Mouse (Mus musculus): ENCODE measurements around the gene Rps26.

DNA sequence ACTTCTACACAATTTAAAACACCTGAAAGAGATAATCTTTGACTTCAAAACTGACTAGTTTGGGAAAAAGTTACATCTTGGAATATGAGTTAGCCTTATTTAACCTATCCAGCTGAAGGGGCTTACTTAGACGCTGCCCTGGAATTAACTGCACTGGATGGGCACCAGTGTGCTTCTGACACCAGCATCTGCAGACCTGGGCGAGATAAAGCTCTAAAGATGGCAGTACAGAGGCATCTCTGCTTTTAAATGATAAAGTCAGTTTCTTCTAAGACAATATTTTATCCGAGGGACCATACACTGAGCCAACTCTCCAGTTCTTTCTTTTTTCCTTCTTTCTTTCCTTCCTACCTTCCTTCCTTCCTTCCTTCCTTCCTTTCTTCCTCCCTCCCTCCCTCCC lies 38.3 kb upstream of the Rps26 start:
- TF ChIP-seq TAL1 (conservative IDR thresholded peaks at IDR 0.05; ENCODE audit: low read depth, low read length), result no peak
- no peak for TF ChIP-seq CTCF (IDR thresholded peaks at IDR 0.05; ENCODE audit: low read depth, low read length)
- no peak for TF ChIP-seq GATA1 (IDR thresholded peaks at IDR 0.05; ENCODE audit: borderline replicate concordance, low read length)
- no peak for TF ChIP-seq GATA2 (IDR thresholded peaks at IDR 0.05; ENCODE audit: borderline replicate concordance, low read depth, low read length)

All from G1E (cell line).